7 mouse cellular contexts compared by ENCODE assay signal in the genomic region with DNA sequence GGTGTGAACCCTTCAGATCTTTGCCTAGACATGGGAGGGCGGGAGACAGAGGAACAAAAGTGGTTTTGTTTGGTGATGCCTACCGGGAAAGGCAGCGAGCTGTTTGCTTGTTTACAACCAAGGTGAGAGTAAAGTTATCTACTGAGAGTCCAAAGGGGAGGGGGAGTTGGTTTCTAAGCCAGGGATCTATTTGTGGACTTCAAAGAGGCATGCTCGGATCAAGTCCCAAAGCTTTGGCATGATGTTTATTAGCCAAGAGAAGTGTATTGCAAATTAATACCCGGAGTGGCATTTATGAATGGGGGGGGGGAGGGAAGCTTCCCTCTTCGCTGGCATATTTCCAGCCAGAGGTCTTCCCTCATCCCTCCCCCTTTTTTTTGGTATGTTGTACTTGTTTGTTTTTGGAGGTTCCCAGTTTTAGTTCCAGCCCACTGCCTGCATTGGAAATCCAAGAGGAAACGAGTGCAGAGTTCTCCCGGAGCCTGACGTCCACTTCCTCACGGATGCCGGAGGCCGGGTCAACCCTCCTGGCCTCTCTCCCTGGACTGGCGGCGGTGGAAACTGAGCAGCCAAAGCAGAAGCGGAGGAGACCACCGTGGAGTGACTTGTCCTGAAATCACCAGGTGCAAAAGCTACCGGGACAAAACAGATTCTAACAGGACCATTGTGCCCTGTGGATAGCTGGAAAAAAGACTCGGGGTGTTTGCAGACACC. TPM values are rescaled to one million over a fixed set of nuclear protein-coding genes. Genes with fewer than 3 reads are reported as not detected.
DNase-seq lines count a peak whose midpoint lies in the region; ATAC-seq and TF ChIP-seq lines count a peak whose summit lies in the region.

No protein-coding gene starts in this region.

- peaks cover 5% of the 10 kb centered on the region; the same call in 1 of the 2 replicates for H3K4me1 ChIP-seq in bone marrow macrophage, adult 2 months (ENCODE audit: control insufficient read depth, insufficient read depth, low read length)
- peaks cover 74% of the 10 kb centered on the region for H3K4me1 ChIP-seq in forebrain, embryonic 13.5 days
- H3K4me1 ChIP-seq in limb, embryonic 12.5 days (replicated peaks), result peaks cover 68% of the 10 kb centered on the region
- peaks cover 44% of the 10 kb centered on the region for H3K4me1 ChIP-seq in midbrain, embryonic 16.5 days (ENCODE audit: control insufficient read depth, insufficient read depth, low read length)

- no peak overlapping the region for H3K27ac ChIP-seq in bone marrow macrophage, adult 2 months (ENCODE audit: insufficient read depth, low read depth, low read length)
- peak overlapping the region; percentile 59 for H3K27ac ChIP-seq in forebrain, embryonic 13.5 days
- H3K27ac ChIP-seq in limb, embryonic 12.5 days, result peak overlapping the region; percentile 98
- no peak overlapping the region for H3K27ac ChIP-seq in midbrain, embryonic 16.5 days (ENCODE audit: low read length)

- ATAC-seq in forebrain, embryonic 13.5 days, result no peak
- ATAC-seq in limb, embryonic 12.5 days (ENCODE audit: insufficient number of reproducible peaks, insufficient read depth, low FRiP score, low TSS enrichment, low read depth), result no peak
- no peak for ATAC-seq in midbrain, embryonic 16.5 days
- ATAC-seq in frontal cortex, adult (ENCODE audit: low TSS enrichment), result no peak

- TF ChIP-seq POLR2A in bone marrow macrophage, adult 2 months (IDR thresholded peaks at IDR 0.05; ENCODE audit: borderline replicate concordance, low read depth, low read length), result no peak

- H3K9me3 ChIP-seq in forebrain, embryonic 13.5 days (replicated peaks), result no peaks in the 10 kb centered on the region
- H3K9me3 ChIP-seq in limb, embryonic 12.5 days, result no peaks in the 10 kb centered on the region
- H3K9me3 ChIP-seq in midbrain, embryonic 16.5 days (replicated peaks; ENCODE audit: control insufficient read depth, low read length, poor library complexity, severe bottlenecking), result no peaks in the 10 kb centered on the region

- under 1% methylated on average over 18 of the region's 18 CpGs for WGBS in forebrain, embryonic 13.5 days
- 2% methylated on average over 18 of the region's 18 CpGs for WGBS in limb, embryonic 12.5 days
- under 1% methylated on average over 18 of the region's 18 CpGs for WGBS in midbrain, embryonic 16.5 days

- no peak for TF ChIP-seq CTCF in bone marrow macrophage, adult 2 months (IDR thresholded peaks at IDR 0.05; ENCODE audit: low read depth, low read length)

- H3K9ac ChIP-seq in forebrain, embryonic 13.5 days, result peak overlapping the region; percentile 80
- peak overlapping the region; percentile 89 for H3K9ac ChIP-seq in limb, embryonic 12.5 days (replicated peaks)
- peak overlapping the region; percentile 46 for H3K9ac ChIP-seq in midbrain, embryonic 16.5 days (ENCODE audit: low read depth, low read length)

- peak; percentile 73 to 76 for DNase-seq in heart, postnatal 36 days
- no peak for DNase-seq in layer of hippocampus, adult 9-11 months

- H3K4me3 ChIP-seq in bone marrow macrophage, adult 2 months (ENCODE audit: insufficient read depth, low read length), result peak overlapping the region; percentile 61
- H3K4me3 ChIP-seq in forebrain, embryonic 13.5 days, result peak overlapping the region; percentile 64
- peak overlapping the region; percentile 76 for H3K4me3 ChIP-seq in limb, embryonic 12.5 days (replicated peaks)
- H3K4me3 ChIP-seq in midbrain, embryonic 16.5 days (ENCODE audit: low read depth, low read length), result peak overlapping the region; percentile 47

- H3K4me2 ChIP-seq in forebrain, embryonic 13.5 days, result peak overlapping the region; percentile 85
- H3K4me2 ChIP-seq in limb, embryonic 12.5 days, result peak overlapping the region; percentile 80
- H3K4me2 ChIP-seq in midbrain, embryonic 16.5 days (ENCODE audit: low read length), result peak overlapping the region; percentile 71

- H3K27me3 ChIP-seq in forebrain, embryonic 13.5 days, result peaks cover 17% of the 10 kb centered on the region; the same call in 1 of the 2 replicates
- no peaks in the 10 kb centered on the region for H3K27me3 ChIP-seq in limb, embryonic 12.5 days
- peaks cover 26% of the 10 kb centered on the region for H3K27me3 ChIP-seq in midbrain, embryonic 16.5 days (ENCODE audit: control insufficient read depth, insufficient read depth, low read depth, low read length)

- intact Hi-C loops in heart, postnatal 36 days (cut with DNase I), result loop anchor here (2.0 to 5.0 kb wide), 2 partner anchors 108 to 173 kb away; a partner anchor contains a TSS

- peaks cover 6% of the 10 kb centered on the region; the same call in 1 of the 2 replicates for H3K36me3 ChIP-seq in forebrain, embryonic 13.5 days (ENCODE audit: poor library complexity, severe bottlenecking)
- peaks cover 15% of the 10 kb centered on the region for H3K36me3 ChIP-seq in limb, embryonic 12.5 days
- no peaks in the 10 kb centered on the region for H3K36me3 ChIP-seq in midbrain, embryonic 16.5 days (ENCODE audit: control insufficient read depth, insufficient read depth, low read length)

RNA-seq across cellular contexts. Expression of a gene that starts 0.7 kb away (rescaled TPM):
- 3.6 and 4.1 TPM in 2 replicates for polyA plus RNA-seq in bone marrow macrophage, adult 2 months (2012; ENCODE audit: insufficient read depth, insufficient read length, missing spikeins)
- polyA plus RNA-seq in forebrain, embryonic 13.5 days (2015; fragmentation: Nextera tagmentation; extraction: Ambion mirVana), result 32.9 and 35.6 TPM in 2 replicates
- total RNA-seq in heart, postnatal 36 days (2021), result 10 to 100 TPM; 55.0 to 68.6 TPM
- 58.7 and 65.8 TPM in 2 replicates for polyA plus RNA-seq in limb, embryonic 12.5 days (2016; fragmentation: Nextera tagmentation; extraction: Ambion mirVana)
- polyA plus RNA-seq in midbrain, embryonic 16.5 days (2015; fragmentation: Nextera tagmentation; extraction: Ambion mirVana), result 7.2 and 7.9 TPM in 2 replicates

Comparison
In these comparisons a context has a peak if more than half of its experiments do, and no peak if none do; other contexts are left out.
1. H3K27ac ChIP-seq: peak in forebrain, embryonic 13.5 days (single experiment) and limb, embryonic 12.5 days (single experiment); none in bone marrow macrophage, adult 2 months (single experiment) and midbrain, embryonic 16.5 days (single experiment).
2. Peak in every context shown above with its lines, with median percentiles within 50 percentile points of each other: H3K4me3 ChIP-seq, H3K4me2 ChIP-seq and H3K9ac ChIP-seq.